Mouse (Mus musculus) myocyte (in vitro differentiated cells): Measurements from ENCODE around the gene Elmsan1. TPM values are rescaled to one million over a fixed set of nuclear protein-coding genes. Genes with fewer than 3 reads are reported as not detected.

Source experiments
- H3K27me3 ChIP-seq: one replicate; pipeline ENCODE4 v1.6.1; 2011; ENCODE audit not compliant: control insufficient read depth, insufficient read depth, insufficient read length
- H3K36me3 ChIP-seq: one replicate; pipeline ENCODE4 v1.6.1; 2011; ENCODE audit not compliant: control insufficient read depth, insufficient read depth
- H3K4me2 ChIP-seq: one replicate; pipeline ENCODE4 v1.6.1; 2011; ENCODE audit warnings: low read depth, control low read depth
- H3K4me3 ChIP-seq: one replicate; pipeline ENCODE4 v1.5.1; 2011; ENCODE audit warnings: mild to moderate bottlenecking, control low read depth, moderate library complexity
- H3K79me2 ChIP-seq: one replicate; pipeline ENCODE4 v1.6.1; 2011; ENCODE audit not compliant: control insufficient read depth, insufficient read depth
- H3ac ChIP-seq: one replicate; pipeline ENCODE4 v1.6.1; 2011; ENCODE audit not compliant: control insufficient read depth, insufficient read length
- CEBPB ChIP-seq: IDR thresholded peaks from 2 replicates; pipeline ENCODE4 v1.6.1; 2011; ENCODE audit warnings: mild to moderate bottlenecking, moderate library complexity; ENCODE audit not compliant: poor library complexity, insufficient read depth, severe bottlenecking
- E2F4 ChIP-seq: IDR thresholded peaks from one replicate; pipeline ENCODE4 v1.6.1; 2011; ENCODE audit warnings: mild to moderate bottlenecking, control low read depth, moderate library complexity; ENCODE audit not compliant: insufficient read depth
- MAX ChIP-seq: IDR thresholded peaks from one replicate; pipeline ENCODE4 v1.6.1; 2011; ENCODE audit warnings: low read depth, mild to moderate bottlenecking, control low read depth
- MYOD1 ChIP-seq, 3 experiments: IDR thresholded peaks; one replicate each; pipeline ENCODE4 v1.6.1; 2011; ENCODE audit warnings: control low read depth in 2 of 3, low read depth in 2 of 3, mild to moderate bottlenecking in 2 of 3, moderate library complexity in 1 of 3; ENCODE audit not compliant: insufficient read length in 2 of 3, control insufficient read depth in 1 of 3
- MYOG ChIP-seq, 3 experiments: IDR thresholded peaks; one replicate each; pipeline ENCODE4 v1.6.1; 2011; ENCODE audit warnings: control low read depth in 2 of 3, low read depth in 2 of 3, mild to moderate bottlenecking in 2 of 3; ENCODE audit not compliant: insufficient read length in 2 of 3, control insufficient read depth in 1 of 3, insufficient read depth in 1 of 3
- POLR2A ChIP-seq: IDR thresholded peaks from one replicate; pipeline ENCODE4 v1.6.1; 2011; ENCODE audit warnings: low read depth, mild to moderate bottlenecking, control low read depth, moderate library complexity; ENCODE audit not compliant: insufficient read length
- POLR2AphosphoS2 ChIP-seq: IDR thresholded peaks from one replicate; pipeline ENCODE4 v1.6.1; 2011; ENCODE audit warnings: low read depth, control low read depth; ENCODE audit not compliant: insufficient read length
- REST ChIP-seq: IDR thresholded peaks from one replicate; pipeline ENCODE4 v1.6.1; 2011; ENCODE audit warnings: mild to moderate bottlenecking, control low read depth, moderate library complexity; ENCODE audit not compliant: insufficient read depth, insufficient read length
- SRF ChIP-seq: IDR thresholded peaks from one replicate; pipeline ENCODE4 v1.6.1; 2011; ENCODE audit warnings: low read depth; ENCODE audit not compliant: control insufficient read depth, insufficient read length
- TCF12 ChIP-seq: IDR thresholded peaks from one replicate; pipeline ENCODE4 v1.6.1; 2011; ENCODE audit warnings: mild to moderate bottlenecking, control low read depth; ENCODE audit not compliant: poor library complexity, insufficient read depth, severe bottlenecking
- TCF3 ChIP-seq: IDR thresholded peaks from one replicate; pipeline ENCODE4 v1.6.1; 2011; ENCODE audit warnings: low read depth, control low read depth; ENCODE audit not compliant: insufficient read length
- USF1 ChIP-seq: IDR thresholded peaks from one replicate; pipeline ENCODE4 v1.6.1; 2011; ENCODE audit warnings: low read depth, mild to moderate bottlenecking, control low read depth, moderate library complexity
- polyA plus RNA-seq: library from polyadenylated mRNA; unstranded; fragments of >200 nt; fragmentation: generic; extraction: Trizol; gene quantifications from one replicate; pipeline ENCODE4 v1.2.1, GENCODE M21; 2012; ENCODE audit warnings: missing spikeins

Gene Elmsan1
- polyA plus RNA-seq, 1 experiment = 13.7 TPM

DNA sequence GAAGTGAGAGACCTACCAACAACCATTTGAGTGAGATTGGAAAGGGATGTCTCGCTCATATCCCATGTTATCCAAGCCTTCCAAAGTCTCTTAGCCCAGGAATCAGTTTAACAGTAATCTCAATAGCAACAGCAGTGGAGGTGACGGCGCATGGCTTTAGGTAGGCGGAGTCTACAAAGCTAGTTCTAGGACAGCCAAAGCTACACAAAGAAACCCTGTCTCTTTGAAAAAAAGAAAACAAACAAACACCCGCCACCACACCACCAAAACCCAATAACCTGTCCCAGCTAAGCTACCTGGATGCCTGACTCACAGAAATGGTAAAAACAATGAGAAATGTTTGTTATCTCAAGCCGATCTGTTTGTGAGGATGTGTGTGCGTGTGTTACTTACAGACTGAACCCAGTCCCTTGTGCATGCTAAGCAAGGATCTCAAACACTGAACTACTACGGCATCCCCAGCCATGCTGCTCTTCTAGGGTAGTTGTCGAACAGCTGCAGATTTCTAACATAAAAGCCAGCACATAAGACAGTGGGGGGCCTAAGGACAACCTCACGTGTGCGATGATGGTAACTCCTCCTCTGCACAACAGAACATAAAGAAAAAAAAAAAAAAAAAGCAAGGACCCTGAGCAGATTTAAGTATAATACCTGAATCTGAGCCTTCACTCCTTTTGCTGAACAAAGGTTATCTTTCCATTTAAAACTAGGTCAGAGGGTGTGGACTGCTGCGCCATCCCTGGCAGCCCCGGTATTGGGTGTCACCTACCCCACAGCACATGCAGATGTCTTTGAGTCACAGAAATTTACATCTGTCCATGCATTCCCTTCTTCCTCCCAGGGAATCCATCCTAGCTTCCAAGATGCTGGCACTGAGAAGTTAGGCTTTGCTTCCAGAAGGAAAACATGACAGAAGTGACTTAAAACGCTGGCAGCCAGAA, 2.5 kb upstream of the Elmsan1 start:
- Histone ChIP-seq H3K27me3 (no peaks in the 10 kb centered on the region), H3K36me3 (no peaks in the 10 kb centered on the region), H3ac (no peak overlapping the region)

GRCm38 (mm10) chr12:84220515-84220914, 1.8 kb upstream of the Elmsan1 start:
- Histone ChIP-seq H3K4me2 (no peak overlapping the region), H3K27me3 (no peaks in the 10 kb centered on the region), H3K79me2 (peaks cover 26% of the 10 kb centered on the region), H3K36me3 (no peaks in the 10 kb centered on the region), H3K4me3 (no peak overlapping the region), H3ac (no peak overlapping the region)
- TF ChIP-seq POLR2A (no peak), E2F4 (no peak), SRF (no peak), TCF12 (no peak), MYOD1 (IDR thresholded peaks at IDR 0.05; ENCODE audit: control insufficient read depth in 1 of 3, insufficient read length in 2 of 3, low read depth in 2 of 3) (no peak), MAX (no peak), CEBPB (no peak), POLR2AphosphoS2 (no peak)

More for the DNA sequence above, 2.5 kb upstream of the Elmsan1 start:
- peaks cover 19% of the 10 kb centered on the region for H3K79me2 ChIP-seq
- peak overlapping the region; percentile 79 for H3K4me2 ChIP-seq
- no peak for TF ChIP-seq USF1
- TF ChIP-seq MYOD1 (IDR thresholded peaks at IDR 0.05; ENCODE audit: control insufficient read depth in 1 of 3, insufficient read length in 2 of 3, low read depth in 2 of 3) = no peak
- no peak for TF ChIP-seq POLR2AphosphoS2
- no peak for TF ChIP-seq MAX
- no peak for TF ChIP-seq CEBPB
- TF ChIP-seq E2F4 = no peak
- no peak for TF ChIP-seq SRF
- TF ChIP-seq REST = no peak
- no peak for TF ChIP-seq TCF12
- no peak for TF ChIP-seq TCF3
- peak overlapping the region; percentile 20 for H3K4me3 ChIP-seq

GRCm38 (mm10) chr12:84219121-84219561, 460 bp upstream of the Elmsan1 start:
- Histone ChIP-seq H3K4me3 (peak overlapping the region; percentile 72), H3K79me2 (peaks cover 36% of the 10 kb centered on the region), H3ac (peak overlapping the region; percentile 65), H3K27me3 (no peaks in the 10 kb centered on the region), H3K4me2 (peak overlapping the region; percentile 82), H3K36me3 (no peaks in the 10 kb centered on the region)
- TF ChIP-seq E2F4 = no peak
- TF ChIP-seq MAX = no peak
- no peak for TF ChIP-seq CEBPB
- no peak for TF ChIP-seq SRF
- TF ChIP-seq REST = no peak
- TF ChIP-seq MYOG (IDR thresholded peaks at IDR 0.05; ENCODE audit: control insufficient read depth in 1 of 3, insufficient read depth in 1 of 3, insufficient read length in 2 of 3, low read depth in 2 of 3) = no peak

- peak overlapping the region; percentile 91 for H3K4me2 ChIP-seq
- H3K27me3 ChIP-seq = no peaks in the 10 kb centered on the region
- H3ac ChIP-seq = peak overlapping the region; percentile 65
- H3K79me2 ChIP-seq = peaks cover 43% of the 10 kb centered on the region
- TF ChIP-seq POLR2AphosphoS2 (no peak), POLR2A (no peak), MYOD1 (IDR thresholded peaks at IDR 0.05; ENCODE audit: control insufficient read depth in 1 of 3, insufficient read length in 2 of 3, low read depth in 2 of 3) (peak in 2 of 3 experiments; percentile 64 to 67), SRF (peak; percentile 36), REST (no peak), USF1 (no peak), MYOG (IDR thresholded peaks at IDR 0.05; ENCODE audit: control insufficient read depth in 1 of 3, insufficient read depth in 1 of 3, insufficient read length in 2 of 3, low read depth in 2 of 3) (peak; percentile 2 to 89 (median 86)), MAX (no peak), TCF3 (no peak), E2F4 (no peak), TCF12 (no peak), CEBPB (peak; percentile 55; the same call in 1 of the 2 replicates)
- H3K4me3 ChIP-seq = peak overlapping the region; percentile 72
- no peaks in the 10 kb centered on the region for H3K36me3 ChIP-seq
Observed at GRCm38 (mm10) chr12:84217508-84218131, 1.1 kb downstream of the Elmsan1 start.

GRCm38 (mm10) chr12:84217111-84217507, 1.6 kb downstream of the Elmsan1 start:
- Histone ChIP-seq H3K4me2 (peak overlapping the region; percentile 91), H3K36me3 (no peaks in the 10 kb centered on the region), H3K79me2 (peaks cover 48% of the 10 kb centered on the region), H3K4me3 (peak overlapping the region; percentile 72), H3ac (no peak overlapping the region), H3K27me3 (no peaks in the 10 kb centered on the region)
- TF ChIP-seq TCF12 (no peak), TCF3 (no peak), MYOD1 (IDR thresholded peaks at IDR 0.05; ENCODE audit: control insufficient read depth in 1 of 3, insufficient read length in 2 of 3, low read depth in 2 of 3) (no peak), MYOG (IDR thresholded peaks at IDR 0.05; ENCODE audit: control insufficient read depth in 1 of 3, insufficient read depth in 1 of 3, insufficient read length in 2 of 3, low read depth in 2 of 3) (no peak), REST (no peak), SRF (no peak), USF1 (no peak), POLR2AphosphoS2 (no peak), CEBPB (no peak), E2F4 (no peak), MAX (no peak), POLR2A (no peak)
